Mouse (Mus musculus) frontal cortex, adult 2 months (tissue): ENCODE measurements at regions not wholly inside any gene's neighbourhood (a gene's known extent, or its start where the extent isn't known, plus 50 kb on each side); places are given as distances from the start of the nearest gene placed in this dataset.

ENCODE experiments used
- DNase-seq, 2 experiments: peaks; one replicate each; pipeline ENCODE4 v3.0.0; 2022; ENCODE audit warnings: low spot score in 1 of 2; ENCODE audit errors: extremely low spot score in 1 of 2

GRCm38 (mm10) chr3:39908676-39909362 is 622.3 kb upstream of the Intu start:
- DNase-seq = peak; percentile 2 to 52

GRCm38 (mm10) chr3:39909642-39910041 is 621.4 kb upstream of the Intu start:
- peak in 1 of 2 experiments; percentile 22 for DNase-seq

DNA sequence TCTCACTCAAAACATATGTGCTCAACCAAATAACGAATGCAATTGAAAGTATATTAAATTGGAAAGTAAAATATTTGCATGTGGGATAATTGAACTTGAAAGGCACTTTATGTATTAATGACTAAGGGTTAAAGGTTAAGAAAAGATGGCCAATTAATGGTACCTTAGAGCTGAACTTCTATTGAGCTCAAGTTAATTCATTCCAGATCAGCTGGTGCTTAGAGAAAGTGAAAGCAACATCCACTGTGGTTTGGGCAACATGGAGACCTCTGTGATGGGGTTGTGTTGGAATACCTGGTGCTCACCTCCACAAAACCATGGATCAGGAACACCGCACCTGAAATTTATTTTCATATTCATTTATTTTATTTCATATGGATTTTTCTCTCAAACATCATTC is 612.5 kb upstream of the Intu start:
- DNase-seq = no peak

DNA sequence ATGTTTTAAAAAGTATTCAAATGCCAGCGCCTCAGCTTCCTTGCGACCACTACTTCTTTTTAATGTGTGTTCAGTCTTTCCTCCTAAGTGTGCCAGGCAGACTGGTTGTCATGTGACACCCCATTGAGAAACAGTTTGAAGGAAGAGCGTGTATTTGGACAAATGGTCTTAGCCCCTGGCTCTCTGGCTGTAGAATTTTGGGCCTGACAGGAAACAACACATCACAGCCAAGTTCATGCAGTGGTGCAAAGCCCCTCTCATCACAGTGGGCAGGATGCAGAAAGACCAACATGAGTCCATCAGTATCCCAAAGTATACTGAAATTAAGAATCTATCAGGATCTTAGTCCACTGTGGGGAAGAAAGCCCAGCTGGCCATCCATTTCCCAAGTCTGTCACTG is 605.6 kb upstream of the Intu start:
- DNase-seq = no peak

- DNase-seq = no peak
Measured at GRCm38 (mm10) chr3:39928421-39928820, 602.7 kb upstream of the Intu start.

- no peak for DNase-seq
Measured at GRCm38 (mm10) chr3:39933372-39933771, 597.7 kb upstream of the Intu start.

GRCm38 (mm10) chr3:39937719-39938278 is 593.3 kb upstream of the Intu start:
- no peak for DNase-seq

- DNase-seq = no peak
Measured at GRCm38 (mm10) chr3:39944581-39944980, 586.5 kb upstream of the Intu start.

GRCm38 (mm10) chr3:39952103-39952502 is 579.0 kb upstream of the Intu start:
- DNase-seq = no peak

DNA sequence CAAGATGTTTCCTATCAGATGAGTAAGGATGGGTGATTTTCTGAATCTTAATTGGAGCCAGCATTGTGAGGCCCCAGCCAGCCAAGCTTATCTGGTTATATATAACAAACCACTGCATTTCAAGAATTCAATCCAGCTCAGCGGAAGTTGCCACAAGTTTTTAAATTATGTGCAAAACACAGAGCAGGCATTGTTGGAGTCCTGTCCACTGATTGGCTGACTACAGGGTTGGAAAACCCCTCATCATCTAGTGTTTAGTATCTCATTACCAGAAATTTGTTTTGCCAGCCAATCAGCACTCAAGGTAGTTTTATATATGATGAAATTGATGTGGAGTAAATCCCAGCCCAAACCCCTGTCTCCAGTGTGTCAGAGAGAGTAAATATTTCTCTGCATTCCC is 578.5 kb upstream of the Intu start:
- DNase-seq = no peak

GRCm38 (mm10) chr3:39961836-39962640 is 569.0 kb upstream of the Intu start:
- DNase-seq = no peak

GRCm38 (mm10) chr3:39965431-39965830 is 565.7 kb upstream of the Intu start:
- DNase-seq = peak; percentile 8 to 40

- peak in 1 of 2 experiments; percentile 19 for DNase-seq
Measured at GRCm38 (mm10) chr3:39966390-39966789, 564.7 kb upstream of the Intu start.

DNA sequence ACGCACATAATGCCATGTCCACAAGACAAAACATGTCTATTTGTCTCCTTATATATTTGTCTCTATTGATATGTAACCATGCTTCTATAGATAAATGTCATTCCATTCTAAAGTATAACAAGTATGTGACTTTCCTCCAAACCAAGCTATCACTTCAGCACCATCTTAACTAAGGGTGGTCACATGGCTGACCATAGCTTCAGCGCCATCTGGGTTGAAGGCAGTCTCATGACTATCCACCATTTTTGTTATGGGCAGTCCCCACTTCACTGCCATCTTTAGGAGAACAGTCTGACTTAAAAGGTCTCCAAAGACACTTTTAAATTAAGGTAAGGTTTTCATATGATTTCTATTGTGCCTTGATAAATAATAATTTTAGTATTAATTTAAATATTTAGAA is 554.1 kb upstream of the Intu start:
- DNase-seq = no peak

DNA sequence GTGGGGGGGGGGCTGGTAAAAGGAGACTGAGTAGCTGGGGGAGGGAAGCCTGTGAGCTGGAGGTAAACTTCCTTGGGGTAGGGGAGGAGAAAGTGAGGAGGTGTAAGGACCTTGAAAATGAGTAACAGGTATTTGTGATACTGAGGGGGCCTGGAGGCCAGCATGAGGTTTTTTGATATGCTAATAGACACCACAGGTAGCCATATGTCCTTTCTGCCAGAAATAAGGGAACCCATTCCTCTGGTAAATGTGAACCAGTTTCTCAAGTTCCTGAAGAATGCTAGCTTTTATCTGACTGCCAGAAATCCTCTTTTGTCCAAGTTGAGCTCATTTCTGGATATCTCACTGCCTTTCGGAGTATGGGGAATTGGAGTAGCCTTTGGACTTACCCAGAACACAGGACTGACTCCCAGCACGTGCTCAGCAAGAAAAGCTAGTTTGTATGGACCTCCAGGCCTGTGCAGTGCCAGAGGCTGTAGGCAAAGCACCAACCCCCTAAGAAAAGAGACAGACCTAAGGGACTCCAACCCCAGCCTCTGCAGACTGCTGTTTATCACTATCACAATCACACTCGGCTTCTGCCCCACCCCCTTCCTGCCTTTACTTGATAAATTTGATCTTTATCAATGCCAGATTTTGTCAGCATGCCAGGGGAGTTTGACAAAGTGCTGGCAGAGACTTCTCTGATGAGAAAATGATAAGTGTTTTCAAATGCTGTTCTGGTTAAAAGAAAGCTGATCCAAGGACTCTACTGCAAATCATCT is 552.0 kb upstream of the Intu start:
- DNase-seq = no peak

GRCm38 (mm10) chr3:39982656-39983055 is 548.4 kb upstream of the Intu start:
- DNase-seq = no peak

DNA sequence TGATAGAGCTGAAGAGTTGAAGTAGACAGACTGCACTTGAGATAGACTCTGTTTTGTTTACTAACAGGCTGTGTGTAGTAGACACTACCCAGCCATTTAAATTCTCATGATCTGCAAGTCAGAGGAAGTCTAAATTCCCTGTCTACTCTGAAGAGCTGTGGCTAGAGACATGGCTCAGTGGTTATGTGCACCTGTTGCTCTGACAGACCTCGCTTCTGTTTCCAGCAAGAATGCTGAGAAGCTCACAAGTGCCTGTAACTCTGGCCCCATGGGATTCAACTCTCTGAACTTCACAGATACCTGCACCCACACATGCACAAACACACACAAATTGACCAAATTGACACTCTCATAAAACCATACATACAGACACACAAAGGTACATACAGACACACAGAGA is 543.4 kb upstream of the Intu start:
- no peak for DNase-seq

- peak; percentile 7 to 78 for DNase-seq
Measured at GRCm38 (mm10) chr3:39998628-39999027, 532.5 kb upstream of the Intu start.

DNA sequence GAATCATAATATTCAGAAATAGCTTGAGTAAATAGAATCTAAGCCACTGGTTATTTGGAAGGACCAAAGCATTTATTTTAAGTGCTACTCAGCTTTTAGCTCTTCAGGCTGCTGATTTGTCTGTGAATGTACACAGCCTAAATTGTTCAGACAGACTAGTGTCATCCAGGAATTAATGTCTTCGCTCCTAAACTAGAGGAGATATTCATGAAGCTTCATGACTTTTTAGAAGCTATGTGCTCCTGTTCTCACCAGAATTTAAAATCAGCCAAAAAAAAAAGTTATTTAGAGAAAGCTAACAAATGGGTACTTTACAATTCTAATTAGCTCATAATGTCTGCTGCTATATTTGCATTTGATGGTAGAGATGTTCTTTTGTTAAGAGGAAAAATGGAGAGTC is 531.2 kb upstream of the Intu start:
- DNase-seq = peak in 1 of 2 experiments; percentile 3

DNA sequence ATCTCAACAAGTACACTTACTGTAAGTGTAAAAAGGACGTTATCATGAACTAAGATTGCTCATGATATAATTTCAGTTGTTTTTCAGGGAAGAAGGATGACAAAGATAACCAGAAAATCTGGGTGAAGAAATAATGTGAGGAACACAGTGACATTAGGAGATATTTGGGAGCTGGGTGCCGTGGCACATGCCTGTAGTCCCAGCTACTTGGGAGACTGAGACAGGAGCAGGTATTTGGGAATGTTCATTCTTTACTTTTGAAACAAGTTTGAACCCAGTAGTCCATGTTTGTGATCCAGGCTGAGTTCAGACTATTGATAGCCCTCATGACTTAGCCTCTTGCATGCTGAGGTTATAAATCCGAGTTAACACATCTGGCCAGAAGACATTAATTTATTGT is 528.2 kb upstream of the Intu start:
- DNase-seq = no peak

GRCm38 (mm10) chr3:40010051-40010450 is 521.0 kb upstream of the Intu start:
- DNase-seq = no peak
